Mouse (Mus musculus): ENCODE measurements at regions not wholly inside any gene's neighbourhood (a gene's known extent, or its start where the extent isn't known, plus 50 kb on each side); places are given as distances from the start of the nearest gene placed in this dataset.

- Histone ChIP-seq H3K36me3 (ENCODE audit: control insufficient read depth, insufficient read depth, low read length) (no peaks in the 10 kb centered on the region), H3K9ac (ENCODE audit: low read length) (no peak overlapping the region), H3K27ac (ENCODE audit: low read length) (no peak overlapping the region), H3K4me1 (replicated peaks; ENCODE audit: control insufficient read depth, insufficient read depth, low read length) (no peaks in the 10 kb centered on the region), H3K27me3 (ENCODE audit: control insufficient read depth, insufficient read depth, low read depth, low read length) (no peaks in the 10 kb centered on the region), H3K4me2 (ENCODE audit: low read depth, low read length) (no peak overlapping the region), H3K9me3 (ENCODE audit: control insufficient read depth, low read length) (no peaks in the 10 kb centered on the region), H3K4me3 (ENCODE audit: low read length) (no peak overlapping the region)
- WGBS = 88% methylated on average over 3 of the region's 3 CpGs
- no peak for ATAC-seq (ENCODE audit: low read depth)
Measured at GRCm38 (mm10) chr1:70967701-70968100, 135.2 kb downstream of the Bard1 start.

DNA sequence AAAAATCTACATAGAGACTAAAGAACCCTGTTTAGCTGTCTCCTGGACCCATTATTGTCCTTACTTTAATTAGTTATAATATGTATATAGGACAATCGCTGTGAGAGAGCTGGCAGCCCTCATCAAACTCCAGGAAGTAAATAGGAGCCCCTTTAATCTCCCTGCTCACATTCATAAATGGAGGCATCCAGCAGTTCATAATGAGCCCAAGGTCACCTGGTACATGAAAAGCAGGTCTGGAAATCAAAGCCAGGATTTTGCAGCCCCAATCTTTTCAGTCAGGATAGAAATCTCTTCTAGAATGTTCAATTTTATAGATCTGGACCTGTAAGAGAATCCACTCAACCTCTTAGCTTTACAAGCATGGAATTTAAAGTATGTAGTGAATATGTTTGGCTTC lies 138.9 kb downstream of the Bard1 start:
- Histone ChIP-seq H3K4me3 (ENCODE audit: low read length) (no peak overlapping the region), H3K4me1 (replicated peaks; ENCODE audit: control insufficient read depth, insufficient read depth, low read length) (no peaks in the 10 kb centered on the region), H3K36me3 (ENCODE audit: control insufficient read depth, insufficient read depth, low read length) (no peaks in the 10 kb centered on the region), H3K9ac (ENCODE audit: low read length) (no peak overlapping the region), H3K27ac (ENCODE audit: low read length) (no peak overlapping the region), H3K4me2 (ENCODE audit: low read depth, low read length) (no peak overlapping the region), H3K27me3 (ENCODE audit: control insufficient read depth, insufficient read depth, low read depth, low read length) (no peaks in the 10 kb centered on the region), H3K9me3 (ENCODE audit: control insufficient read depth, low read length) (no peaks in the 10 kb centered on the region)
- no peak for ATAC-seq (ENCODE audit: low read depth)
- 62% methylated on average over 1 of the region's 1 CpGs for WGBS

GRCm38 (mm10) chr1:70946564-70946963 lies 156.4 kb downstream of the Bard1 start:
- Histone ChIP-seq H3K4me2 (ENCODE audit: low read depth, low read length) (no peak overlapping the region), H3K27me3 (ENCODE audit: control insufficient read depth, insufficient read depth, low read depth, low read length) (no peaks in the 10 kb centered on the region), H3K9me3 (ENCODE audit: control insufficient read depth, low read length) (no peaks in the 10 kb centered on the region), H3K4me1 (replicated peaks; ENCODE audit: control insufficient read depth, insufficient read depth, low read length) (no peaks in the 10 kb centered on the region), H3K36me3 (ENCODE audit: control insufficient read depth, insufficient read depth, low read length) (no peaks in the 10 kb centered on the region), H3K27ac (ENCODE audit: low read length) (no peak overlapping the region), H3K9ac (ENCODE audit: low read length) (no peak overlapping the region), H3K4me3 (ENCODE audit: low read length) (no peak overlapping the region)
- WGBS = 59% methylated on average over 3 of the region's 3 CpGs
- peak; percentile 41; the same call in 1 of the 2 replicates for ATAC-seq (ENCODE audit: low read depth)
